Mouse (Mus musculus) liver, adult 2 months (tissue): ENCODE measurements around the gene Dmp1.

Experiments used
- CTCF ChIP-seq: fragments of 200-500 bp; IDR thresholded peaks from 2 replicates; pipeline ENCODE4 v1.5.1; 2011; ENCODE audit warnings: low read depth, low read length, control low read depth
- POLR2A ChIP-seq: fragments of 200-500 bp; IDR thresholded peaks from 2 replicates; pipeline ENCODE4 v1.6.1; 2011; ENCODE audit warnings: low read length, control low read depth; ENCODE audit not compliant: insufficient read depth; ENCODE audit errors: extremely low read depth

DNA sequence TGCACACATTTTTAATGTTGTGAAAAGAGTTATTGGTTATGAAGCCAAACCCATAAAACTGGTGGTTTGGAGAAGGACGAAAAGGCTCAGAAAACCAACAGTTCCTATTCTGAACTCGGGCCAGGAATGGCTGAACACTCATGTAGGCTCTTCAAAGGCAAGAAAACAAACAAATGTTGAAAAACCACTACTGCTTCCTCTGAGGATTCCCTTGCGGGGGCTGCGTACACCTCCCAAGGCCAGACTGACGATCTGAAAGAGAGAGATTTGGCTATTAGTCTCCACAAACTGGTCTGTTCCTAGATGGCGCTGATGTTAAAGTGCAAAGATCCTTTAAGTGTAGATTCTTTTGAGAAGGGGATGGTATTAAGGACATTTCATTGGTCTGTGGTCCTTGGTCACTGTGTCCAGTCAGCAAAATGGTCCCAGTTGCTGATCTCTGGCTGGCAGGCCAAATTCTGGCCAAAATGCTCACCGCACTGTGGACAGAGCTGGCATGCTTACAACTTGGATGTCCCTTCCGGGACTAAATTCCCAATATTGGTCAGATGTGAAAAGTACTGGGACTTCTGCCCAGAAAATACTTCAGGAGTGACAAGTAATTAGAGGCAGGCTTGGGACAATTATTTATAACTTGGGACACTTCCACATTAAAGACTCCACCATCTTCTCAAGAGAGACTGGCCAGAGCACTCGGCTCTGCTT lies 37.4 kb downstream of the Dmp1 start:
- TF ChIP-seq CTCF (no peak), POLR2A (no peak)
